Mouse (Mus musculus) left cerebral cortex, adult 2 months (tissue): ENCODE measurements at regions not wholly inside any gene's neighbourhood (a gene's known extent, or its start where the extent isn't known, plus 50 kb on each side); places are given as distances from the start of the nearest gene placed in this dataset.

ENCODE experiments used
- DNase-seq, 2 experiments: peaks; one replicate each; pipeline ENCODE4 v3.0.0; 2021 to 2022; ENCODE audit warnings: low spot score in 2 of 2, mixed read lengths in 1 of 2; ENCODE audit errors: extremely low spot score in 1 of 2
- H3K27ac ChIP-seq: fragments of 200-600 bp; 2 replicates; pipeline ENCODE4 v1.8.1; 2022
- H3K4me3 ChIP-seq: fragments of 200-600 bp; 2 replicates; pipeline ENCODE4 v1.8.1; 2022
- CTCF ChIP-seq: fragments of 200-600 bp; IDR thresholded peaks from 2 replicates; pipeline ENCODE4 v1.8.1; 2022; ENCODE audit warnings: antibody characterized with exemption, mild to moderate bottlenecking, moderate library complexity
- intact Hi-C: fragments of 180-260 bp; cut with DNase I; formaldehyde crosslinking; loops from one replicate; pipeline ENCODE4 v1.15.1; 2025

DNA sequence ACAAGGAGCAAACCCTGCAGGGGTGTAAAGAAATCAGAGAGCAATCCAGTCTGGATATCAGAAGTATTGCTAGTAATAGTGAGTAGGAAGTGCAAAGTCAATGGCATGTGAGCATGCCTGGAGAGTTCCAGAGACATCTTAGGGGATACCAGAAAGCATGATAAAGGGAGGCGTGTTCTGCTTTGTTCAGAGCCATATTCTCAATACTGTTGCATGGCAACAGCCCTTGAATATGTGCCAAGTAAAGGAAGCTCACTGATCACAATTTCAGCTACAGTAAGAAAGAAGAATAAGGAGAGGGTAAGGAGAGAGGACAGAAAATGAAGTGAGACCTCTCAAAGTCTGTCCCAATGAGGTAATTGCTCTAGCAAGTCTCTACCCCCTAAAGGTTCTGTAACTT, 92.1 kb upstream of the Thrb start:
- H3K4me3 ChIP-seq = no peak overlapping the region
- no peak for TF ChIP-seq CTCF
- no peak for DNase-seq
- intact Hi-C loops = loop anchor here (5.0 kb wide), 1 partner anchor 136 kb away; no protein-coding TSS in a partner anchor
- H3K27ac ChIP-seq = no peak overlapping the region

DNA sequence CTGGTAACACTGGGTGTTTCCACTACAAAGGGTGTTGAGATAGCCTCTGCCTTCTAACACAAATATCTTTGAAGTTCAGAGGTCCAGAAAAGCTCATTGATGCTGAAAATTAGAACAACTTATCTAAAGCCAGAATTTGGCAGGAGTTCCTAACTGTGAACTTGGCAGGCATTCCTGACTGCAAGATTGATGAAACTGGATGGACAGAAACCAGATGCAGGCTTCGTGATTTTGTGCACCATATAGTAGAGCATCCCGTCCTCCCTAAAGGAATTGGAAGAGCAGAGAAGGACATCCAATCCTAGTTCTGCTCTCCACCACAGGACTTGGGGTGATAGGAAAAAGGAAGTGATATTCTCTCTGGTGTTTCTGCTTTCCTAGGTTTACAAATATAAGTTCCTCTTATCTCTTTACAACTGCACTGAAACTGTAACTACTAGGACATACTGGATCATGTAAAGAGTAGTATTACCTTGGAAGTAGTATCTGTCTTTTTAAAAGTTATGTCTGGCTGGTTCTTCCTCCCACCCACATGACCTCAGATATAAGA, 90.9 kb upstream of the Thrb start:
- intact Hi-C loops = loop anchor here (5.0 kb wide), 1 partner anchor 137 kb away; no protein-coding TSS in a partner anchor
- no peak for DNase-seq
- Histone ChIP-seq H3K4me3 (no peak overlapping the region), H3K27ac (no peak overlapping the region)
- no peak for TF ChIP-seq CTCF

GRCm38 (mm10) chr14:17578776-17579175, 81.3 kb upstream of the Thrb start:
- Histone ChIP-seq H3K4me3 (no peak overlapping the region), H3K27ac (no peak overlapping the region)
- TF ChIP-seq CTCF = no peak
- intact Hi-C loops = no loop called here
- no peak for DNase-seq

GRCm38 (mm10) chr14:17589595-17589994, 70.5 kb upstream of the Thrb start:
- intact Hi-C loops = no loop called here
- Histone ChIP-seq H3K4me3 (no peak overlapping the region), H3K27ac (no peak overlapping the region)
- TF ChIP-seq CTCF = no peak
- DNase-seq = no peak

GRCm38 (mm10) chr14:17599553-17599952, 60.5 kb upstream of the Thrb start:
- Histone ChIP-seq H3K27ac (no peak overlapping the region), H3K4me3 (no peak overlapping the region)
- intact Hi-C loops = no loop called here
- DNase-seq = no peak
- no peak for TF ChIP-seq CTCF

DNA sequence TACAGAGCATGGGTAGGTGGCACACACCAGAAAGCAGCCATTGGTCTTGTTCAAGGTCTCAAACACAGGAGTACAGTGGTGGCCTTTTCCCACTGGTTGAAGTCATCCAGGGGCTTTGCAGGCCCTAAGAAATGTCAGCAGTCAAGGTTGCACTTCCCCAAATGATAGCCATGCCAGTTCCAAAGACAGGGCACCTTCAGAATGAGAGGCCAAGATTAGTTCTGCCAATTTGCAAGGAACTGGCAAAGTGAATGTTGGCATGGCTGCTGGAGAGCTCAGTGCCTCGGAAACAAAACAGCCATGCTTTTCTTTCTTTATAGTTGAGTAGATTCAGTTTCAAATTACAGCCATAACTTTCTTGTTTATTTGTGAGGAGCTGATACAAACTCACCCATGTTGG, 57.7 kb upstream of the Thrb start:
- DNase-seq = no peak
- no peak overlapping the region for H3K4me3 ChIP-seq
- intact Hi-C loops = no loop called here
- no peak overlapping the region for H3K27ac ChIP-seq
- TF ChIP-seq CTCF = no peak

DNA sequence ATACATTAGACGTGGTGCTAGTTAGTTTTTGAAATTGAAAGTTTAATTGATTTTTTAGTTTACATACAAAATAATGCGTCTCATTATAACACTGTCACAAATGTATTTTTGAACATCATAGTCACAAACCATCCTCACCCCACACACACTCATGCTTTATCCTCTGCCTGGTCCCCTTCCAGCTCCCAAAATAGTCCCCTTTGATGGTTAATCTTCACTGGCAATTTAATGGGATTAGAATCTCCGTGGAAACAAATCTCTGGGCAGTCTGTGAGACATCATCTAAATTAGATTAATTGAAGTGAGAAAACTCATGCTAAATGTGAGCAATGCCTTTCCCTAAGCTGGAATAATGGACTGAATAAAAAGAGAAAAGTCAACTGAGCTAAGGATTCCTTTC, 54.0 kb upstream of the Thrb start:
- no peak for DNase-seq
- Histone ChIP-seq H3K27ac (no peak overlapping the region), H3K4me3 (no peak overlapping the region)
- no peak for TF ChIP-seq CTCF
- intact Hi-C loops = no loop called here

DNA sequence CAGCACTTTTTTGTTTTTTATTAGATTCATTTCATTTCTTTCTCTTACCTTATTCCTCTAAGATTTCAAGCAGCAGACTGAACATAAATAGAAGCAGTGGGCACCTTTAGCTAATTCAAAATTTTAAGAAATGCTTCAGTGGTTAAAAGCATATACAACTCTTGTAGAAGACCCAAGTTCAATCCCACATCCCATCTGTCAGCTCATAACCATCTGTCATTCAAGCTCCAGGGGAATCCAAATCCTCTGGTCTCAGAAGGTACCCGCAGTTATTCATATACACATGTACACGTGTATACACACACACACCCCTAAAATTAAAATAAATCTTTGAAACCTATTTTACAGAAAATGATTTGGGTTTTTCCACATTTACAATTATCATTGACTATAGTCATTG, 52.9 kb upstream of the Thrb start:
- no peak for TF ChIP-seq CTCF
- no peak overlapping the region for H3K27ac ChIP-seq
- intact Hi-C loops = loop anchor here (1.0 kb wide), 1 partner anchor 14 kb away; no protein-coding TSS in a partner anchor
- no peak for DNase-seq
- no peak overlapping the region for H3K4me3 ChIP-seq
